Mouse (Mus musculus) limb, embryonic 11.5 days (tissue): Measurements from ENCODE around the gene Tmem161a. TPM values are rescaled to one million over a fixed set of nuclear protein-coding genes. Genes with fewer than 3 reads are reported as not detected.
A peak's percentile ranks its signal among the peaks of the same experiment; 100 is the strongest.

Experiments
- ATAC-seq: fragments of 200-750 bp; cut with Nextera tagmentation; 2 replicates; pipeline ENCODE4 v1.8.0; 2017; ENCODE audit warnings: low read depth; ENCODE audit not compliant: insufficient number of reproducible peaks, low FRiP score, low TSS enrichment
- DNase-seq: peaks from one replicate; pipeline ENCODE4 v3.0.0-alpha.2; 2015; ENCODE audit warnings: low spot score
- H3K27ac ChIP-seq: fragments of 300-500 bp; sonication (generic); replicated peaks from 2 replicates; pipeline ENCODE4 v1.5.1; 2014; ENCODE audit warnings: low read depth, mild to moderate bottlenecking, low read length
- H3K27me3 ChIP-seq: fragments of 300-500 bp; sonication (generic); 2 replicates; pipeline ENCODE4 v1.6.1; 2014; ENCODE audit warnings: mild to moderate bottlenecking, low read length, mixed read lengths; ENCODE audit not compliant: control insufficient read depth, insufficient read depth
- H3K36me3 ChIP-seq: fragments of 300-500 bp; sonication (generic); 2 replicates; pipeline ENCODE4 v1.6.1; 2014; ENCODE audit warnings: mild to moderate bottlenecking, low read length, moderate library complexity, mixed read lengths; ENCODE audit not compliant: control insufficient read depth, insufficient read depth
- H3K4me1 ChIP-seq: fragments of 300-500 bp; sonication (generic); 2 replicates; pipeline ENCODE4 v1.6.1; 2014; ENCODE audit warnings: low read length, mixed read lengths; ENCODE audit not compliant: control insufficient read depth, insufficient read depth
- H3K4me2 ChIP-seq: fragments of 300-500 bp; sonication (generic); 2 replicates; pipeline ENCODE4 v1.6.1; 2014; ENCODE audit warnings: low read depth, mild to moderate bottlenecking, moderate library complexity; ENCODE audit not compliant: severe bottlenecking
- H3K4me3 ChIP-seq: fragments of 300-500 bp; sonication (generic); 2 replicates; pipeline ENCODE4 v1.5.1; 2014; ENCODE audit warnings: low read depth, low read length
- H3K9ac ChIP-seq: fragments of 300-500 bp; sonication (generic); 2 replicates; pipeline ENCODE4 v1.6.1; 2014; ENCODE audit warnings: mild to moderate bottlenecking, low read length
- H3K9me3 ChIP-seq: fragments of 300-500 bp; sonication (generic); 2 replicates; pipeline ENCODE4 v1.6.1; 2016; ENCODE audit warnings: low read length; ENCODE audit not compliant: control insufficient read depth
- WGBS: fragments of 180-500 bp; shearing (Covaris S2); extraction: QIAGEN DNeasy Blood & Tissue Kit; methylation state at CpG from one replicate; pipeline ENCODE4 v1.1.7; 2014; 5-methylcytosine and 5-hydroxymethylcytosine counted together
- polyA plus RNA-seq: library from polyadenylated mRNA; unstranded; fragments of >200 nt; fragmentation: Nextera tagmentation; extraction: Ambion mirVana; gene quantifications from 2 replicates; pipeline ENCODE4 v1.2.1, GENCODE M21; 2014

Gene Tmem161a
- 43.5 and 46.9 TPM in 2 replicates for polyA plus RNA-seq

- WGBS: 4% methylated on average over 27 of the region's 27 CpGs
- Histone ChIP-seq H3K4me3 (peak within 1 kb of the TSS; percentile 71), H3K9me3 (no peaks in the 10 kb centered on the region), H3K27me3 (no peaks in the 10 kb centered on the region), H3K4me1 (no peaks in the 10 kb centered on the region), H3K36me3 (peaks cover 2% of the 10 kb centered on the region; the same call in 1 of the 2 replicates), H3K4me2 (peak within 1 kb of the TSS; percentile 39), H3K9ac (peak within 1 kb of the TSS; percentile 69), H3K27ac (no peak within 1 kb of the TSS)
- peak; percentile 93 for ATAC-seq
- peak; percentile 91 for DNase-seq
These were observed at the start of gene Tmem161a for GRCm38 (mm10) chr8:70172043-70172681. Tmem161a (plus strand) TSS chr8:70172356.

DNA sequence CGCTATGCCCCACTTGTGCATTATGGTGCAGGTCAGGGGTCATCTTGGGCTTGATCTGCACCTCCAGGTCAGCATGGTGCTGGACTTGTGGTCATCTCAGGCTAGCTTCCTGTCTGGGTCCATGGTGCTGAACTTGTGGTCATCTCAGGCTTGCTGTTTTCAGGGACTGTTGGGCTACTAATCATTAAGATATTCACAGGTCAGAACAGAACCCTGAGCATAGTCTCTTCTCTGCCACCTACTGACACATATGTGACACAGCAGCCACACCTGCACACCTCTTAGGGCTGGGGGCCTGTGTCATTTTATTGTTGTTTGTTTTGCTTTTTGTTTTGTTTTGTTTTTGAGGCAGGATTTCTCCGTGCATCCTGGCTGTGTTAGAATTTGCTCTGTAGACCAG lies 49.3 kb upstream of the Tmem161a start:
- no peak overlapping the region for H3K4me2 ChIP-seq
- WGBS: 49% methylated on average over 2 of the region's 2 CpGs
- no peak overlapping the region for H3K4me3 ChIP-seq
- no peak overlapping the region for H3K27ac ChIP-seq
- H3K36me3 ChIP-seq: no peaks in the 10 kb centered on the region
- H3K4me1 ChIP-seq: no peaks in the 10 kb centered on the region
- H3K27me3 ChIP-seq: peaks cover 23% of the 10 kb centered on the region
- H3K9me3 ChIP-seq: no peaks in the 10 kb centered on the region
- no peak for ATAC-seq
- H3K9ac ChIP-seq: no peak overlapping the region
- DNase-seq: no peak

- ATAC-seq (no peak), DNase-seq (no peak)
- Histone ChIP-seq H3K9me3 (no peaks in the 10 kb centered on the region), H3K4me1 (no peaks in the 10 kb centered on the region), H3K27ac (no peak overlapping the region), H3K9ac (no peak overlapping the region), H3K27me3 (peaks cover 4% of the 10 kb centered on the region), H3K4me2 (no peak overlapping the region), H3K36me3 (no peaks in the 10 kb centered on the region), H3K4me3 (no peak overlapping the region)
- WGBS: 63% methylated on average over 8 of the region's 8 CpGs
These were observed 47.2 kb upstream of the Tmem161a start for GRCm38 (mm10) chr8:70124992-70125391.

DNA sequence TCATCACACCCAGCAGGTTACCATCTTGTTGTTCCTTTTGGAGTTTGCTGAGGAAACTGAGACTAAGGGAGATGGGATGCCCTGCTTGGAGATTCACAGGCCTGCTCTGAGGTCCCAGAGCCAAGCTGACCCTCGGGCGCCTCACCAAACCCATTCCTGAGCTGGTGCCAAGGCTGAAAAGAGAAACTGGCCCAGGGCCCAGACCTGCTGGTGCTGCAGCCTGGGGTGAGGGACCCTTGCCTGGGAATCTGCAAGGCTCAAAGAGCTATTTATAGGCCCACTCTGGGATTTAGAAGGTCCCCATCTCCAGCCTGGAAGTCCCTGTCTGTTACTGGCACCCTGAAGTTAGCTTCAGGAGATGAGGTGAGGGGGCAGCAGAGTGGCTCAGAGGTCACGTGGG lies 43.7 kb upstream of the Tmem161a start:
- no peak overlapping the region for H3K9ac ChIP-seq

DNA sequence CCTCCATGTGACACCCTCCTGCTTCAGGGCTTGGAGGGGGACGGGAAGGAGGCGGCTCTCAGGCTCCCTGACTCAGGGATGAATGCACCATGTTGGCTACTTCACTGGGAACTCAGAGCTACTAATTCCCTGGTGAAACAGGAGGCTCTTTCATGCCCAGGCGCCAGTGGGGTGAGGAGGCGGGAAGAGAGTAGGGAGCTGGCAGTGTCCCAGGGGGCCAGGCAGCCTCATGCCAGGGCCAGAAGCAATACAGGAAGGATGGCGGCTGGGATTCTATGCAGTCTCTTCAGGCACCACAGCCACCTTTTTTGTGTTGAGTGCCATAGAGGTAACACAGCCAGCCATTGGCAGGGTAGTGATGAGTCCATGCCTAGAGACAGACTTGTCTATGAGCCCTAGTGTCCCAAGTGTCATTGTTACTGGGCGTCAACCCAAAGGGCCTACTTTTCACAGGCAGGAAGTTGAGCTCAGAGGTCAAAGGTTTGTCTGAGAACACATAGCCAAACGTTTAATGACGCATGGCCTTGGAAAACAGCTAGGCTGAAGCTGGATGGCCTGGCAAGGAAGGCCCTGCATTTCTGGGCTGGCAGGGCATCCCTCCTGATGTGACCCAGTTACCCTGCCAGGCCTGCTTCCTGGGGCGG lies 42.7 kb upstream of the Tmem161a start:
- Histone ChIP-seq H3K9ac (no peak overlapping the region; the same call in 1 of the 2 replicates), H3K9me3 (no peaks in the 10 kb centered on the region), H3K27me3 (no peaks in the 10 kb centered on the region), H3K4me3 (no peak overlapping the region), H3K27ac (no peak overlapping the region), H3K4me1 (0 out of 2 replicates have a peak, but pooled peaks cover 3% of the 10 kb centered on the region), H3K4me2 (no peak overlapping the region), H3K36me3 (peaks cover 8% of the 10 kb centered on the region; the same call in 1 of the 2 replicates)
- DNase-seq (no peak), ATAC-seq (no peak)
- WGBS: 78% methylated on average over 9 of the region's 9 CpGs

More for the DNA sequence above, 43.7 kb upstream of the Tmem161a start:
- peaks cover 2% of the 10 kb centered on the region; the same call in 1 of the 2 replicates for H3K36me3 ChIP-seq
- 78% methylated on average over 3 of the region's 3 CpGs for WGBS
- no peaks in the 10 kb centered on the region for H3K27me3 ChIP-seq
- 0 out of 2 replicates have a peak, but pooled peaks cover 3% of the 10 kb centered on the region for H3K4me1 ChIP-seq
- no peak overlapping the region for H3K4me2 ChIP-seq
- H3K4me3 ChIP-seq: no peak overlapping the region
- ATAC-seq (no peak), DNase-seq (no peak)
- H3K27ac ChIP-seq: no peak overlapping the region
- no peaks in the 10 kb centered on the region for H3K9me3 ChIP-seq

GRCm38 (mm10) chr8:70130066-70130465 lies 42.1 kb upstream of the Tmem161a start:
- no peaks in the 10 kb centered on the region for H3K27me3 ChIP-seq
- peaks cover 8% of the 10 kb centered on the region; the same call in 1 of the 2 replicates for H3K36me3 ChIP-seq
- DNase-seq (no peak), ATAC-seq (no peak)
- H3K4me2 ChIP-seq: no peak overlapping the region
- 0 out of 2 replicates have a peak, but pooled peaks cover 3% of the 10 kb centered on the region for H3K4me1 ChIP-seq
- H3K27ac ChIP-seq: no peak overlapping the region
- no peak overlapping the region; the same call in 1 of the 2 replicates for H3K9ac ChIP-seq
- H3K4me3 ChIP-seq: no peak overlapping the region
- no peaks in the 10 kb centered on the region for H3K9me3 ChIP-seq
- 87% methylated on average over 3 of the region's 3 CpGs for WGBS

- no peaks in the 10 kb centered on the region for H3K27me3 ChIP-seq
- WGBS: 1% methylated on average over 37 of the region's 37 CpGs
- H3K9ac ChIP-seq: peak within 1 kb of the TSS; percentile 65
- peak; percentile 83 for DNase-seq
- peak; percentile 74 for ATAC-seq
- H3K9me3 ChIP-seq: no peaks in the 10 kb centered on the region
- peaks cover 8% of the 10 kb centered on the region; the same call in 1 of the 2 replicates for H3K36me3 ChIP-seq
- 0 out of 2 replicates have a peak, but pooled peaks cover 3% of the 10 kb centered on the region for H3K4me1 ChIP-seq
- H3K4me3 ChIP-seq: peak within 1 kb of the TSS; percentile 59
- no peak within 1 kb of the TSS for H3K27ac ChIP-seq
- H3K4me2 ChIP-seq: peak within 1 kb of the TSS; percentile 68
These were observed 40.8 kb upstream of the Tmem161a start, which contains the start of gene Nr2c2ap for GRCm38 (mm10) chr8:70131166-70131883. Nr2c2ap (plus strand) TSS chr8:70131333.

GRCm38 (mm10) chr8:70134086-70134485 lies 38.1 kb upstream of the Tmem161a start:
- H3K36me3 ChIP-seq: peaks cover 8% of the 10 kb centered on the region; the same call in 1 of the 2 replicates
- DNase-seq (no peak), ATAC-seq (no peak)
- no peak overlapping the region for H3K4me3 ChIP-seq
- no peak overlapping the region for H3K9ac ChIP-seq
- H3K4me2 ChIP-seq: no peak overlapping the region
- WGBS: 96% methylated on average over 5 of the region's 5 CpGs
- H3K27me3 ChIP-seq: no peaks in the 10 kb centered on the region
- no peaks in the 10 kb centered on the region for H3K9me3 ChIP-seq
- no peak overlapping the region for H3K27ac ChIP-seq
- H3K4me1 ChIP-seq: peaks cover 10% of the 10 kb centered on the region; the same call in 1 of the 2 replicates
